Mouse (Mus musculus): Measurements from ENCODE around the gene Agfg2. TPM values are rescaled to one million over a fixed set of nuclear protein-coding genes. Genes with fewer than 3 reads are reported as not detected.
A peak's percentile ranks its signal among the peaks of the same experiment; 100 is the strongest.
"Not testable (repeated sequence)": the region's sequence is repeated elsewhere in the genome, so short reads cannot be mapped to it uniquely, and the experiment has no call there.

The Agfg2 gene
- 10.2 and 10.4 TPM in 2 replicates for polyA plus RNA-seq (2014; fragmentation: Nextera tagmentation; extraction: Ambion mirVana)

- under 1% methylated on average over 57 of the region's 62 CpGs for WGBS
- H3K4me2 ChIP-seq (ENCODE audit: low read depth, low read length), result peak within 1 kb of the TSS; percentile 95
- no peaks in the 10 kb centered on the region for H3K27me3 ChIP-seq (replicated peaks; ENCODE audit: control insufficient read depth, insufficient read depth, low read length)
- H3K4me1 ChIP-seq (ENCODE audit: control insufficient read depth, insufficient read depth, low read length), result peaks cover 10% of the 10 kb centered on the region
- H3K4me3 ChIP-seq (ENCODE audit: low read depth, low read length), result peak within 1 kb of the TSS; percentile 72
- ATAC-seq (ENCODE audit: low read depth) (peak; percentile 98), DNase-seq (ENCODE audit: low spot score) (peak; percentile 100)
- peak within 1 kb of the TSS; percentile 71 for H3K9ac ChIP-seq (ENCODE audit: low read depth, low read length)
- 0 out of 2 replicates have a peak, but pooled peaks cover 7% of the 10 kb centered on the region for H3K36me3 ChIP-seq (ENCODE audit: control insufficient read depth, insufficient read depth, low read length)
- no peaks in the 10 kb centered on the region for H3K9me3 ChIP-seq (ENCODE audit: control insufficient read depth, low read length)
- peak within 1 kb of the TSS; percentile 52; the same call in 1 of the 2 replicates for H3K27ac ChIP-seq (replicated peaks; ENCODE audit: low read depth, low read length)
These were observed at the start of gene Agfg2 for GRCm38 (mm10) chr5:137684294-137685123. Gene Agfg2, minus strand, starts transcription at chr5:137684726.

- ATAC-seq (ENCODE audit: low read depth), result peak; percentile 13; the same call in 1 of the 2 replicates
- DNase-seq (ENCODE audit: low spot score), result no peak
- Histone ChIP-seq H3K4me2 (ENCODE audit: low read depth, low read length) (no peak overlapping the region), H3K4me3 (ENCODE audit: low read depth, low read length) (no peak overlapping the region), H3K27me3 (replicated peaks; ENCODE audit: control insufficient read depth, insufficient read depth, low read length) (no peaks in the 10 kb centered on the region), H3K9ac (ENCODE audit: low read depth, low read length) (no peak overlapping the region), H3K27ac (replicated peaks; ENCODE audit: low read depth, low read length) (no peak overlapping the region), H3K9me3 (ENCODE audit: control insufficient read depth, low read length) (no peaks in the 10 kb centered on the region), H3K4me1 (ENCODE audit: control insufficient read depth, insufficient read depth, low read length) (no peaks in the 10 kb centered on the region), H3K36me3 (ENCODE audit: control insufficient read depth, insufficient read depth, low read length) (peaks cover 56% of the 10 kb centered on the region)
- WGBS, result 80% methylated on average over 12 of the region's 12 CpGs
These were observed 49.2 kb upstream of the Agfg2 start for GRCm38 (mm10) chr5:137733638-137734288.

- no peak for DNase-seq (ENCODE audit: low spot score)
- ATAC-seq (ENCODE audit: low read depth), result no peak
- Histone ChIP-seq H3K9ac (ENCODE audit: low read depth, low read length) (no peak overlapping the region), H3K4me1 (ENCODE audit: control insufficient read depth, insufficient read depth, low read length) (no peaks in the 10 kb centered on the region), H3K4me3 (ENCODE audit: low read depth, low read length) (no peak overlapping the region), H3K36me3 (ENCODE audit: control insufficient read depth, insufficient read depth, low read length) (0 out of 2 replicates have a peak, but pooled peaks cover 4% of the 10 kb centered on the region), H3K27ac (replicated peaks; ENCODE audit: low read depth, low read length) (no peak overlapping the region), H3K27me3 (replicated peaks; ENCODE audit: control insufficient read depth, insufficient read depth, low read length) (no peaks in the 10 kb centered on the region), H3K9me3 (ENCODE audit: control insufficient read depth, low read length) (no peaks in the 10 kb centered on the region), H3K4me2 (ENCODE audit: low read depth, low read length) (no peak overlapping the region)
- 69% methylated on average over 6 of the region's 6 CpGs for WGBS
These were observed 42.2 kb upstream of the Agfg2 start for GRCm38 (mm10) chr5:137726767-137727166.

GRCm38 (mm10) chr5:137723840-137724239 lies 39.3 kb upstream of the Agfg2 start:
- Histone ChIP-seq H3K27me3 (replicated peaks; ENCODE audit: control insufficient read depth, insufficient read depth, low read length) (no peaks in the 10 kb centered on the region), H3K36me3 (ENCODE audit: control insufficient read depth, insufficient read depth, low read length) (no peaks in the 10 kb centered on the region), H3K4me3 (ENCODE audit: low read depth, low read length) (no peak overlapping the region), H3K4me1 (ENCODE audit: control insufficient read depth, insufficient read depth, low read length) (no peaks in the 10 kb centered on the region), H3K9me3 (ENCODE audit: control insufficient read depth, low read length) (no peaks in the 10 kb centered on the region), H3K9ac (ENCODE audit: low read depth, low read length) (no peak overlapping the region), H3K27ac (replicated peaks; ENCODE audit: low read depth, low read length) (no peak overlapping the region), H3K4me2 (ENCODE audit: low read depth, low read length) (no peak overlapping the region)
- ATAC-seq (ENCODE audit: low read depth) (no peak), DNase-seq (ENCODE audit: low spot score) (no peak)
- 81% methylated on average over 5 of the region's 5 CpGs for WGBS

GRCm38 (mm10) chr5:137720558-137721164 lies 36.1 kb upstream of the Agfg2 start:
- ATAC-seq (ENCODE audit: low read depth) (peak; percentile 47; the same call in 1 of the 2 replicates), DNase-seq (ENCODE audit: low spot score) (peak; percentile 46)
- H3K36me3 ChIP-seq (ENCODE audit: control insufficient read depth, insufficient read depth, low read length); H3K27me3 ChIP-seq (replicated peaks; ENCODE audit: control insufficient read depth, insufficient read depth, low read length); H3K27ac ChIP-seq (replicated peaks; ENCODE audit: low read depth, low read length); H3K4me1 ChIP-seq (ENCODE audit: control insufficient read depth, insufficient read depth, low read length); H3K9ac ChIP-seq (ENCODE audit: low read depth, low read length); H3K4me3 ChIP-seq (ENCODE audit: low read depth, low read length); H3K9me3 ChIP-seq (ENCODE audit: control insufficient read depth, low read length): not testable (repeated sequence)
- 15% methylated on average over 9 of the region's 16 CpGs for WGBS
- H3K4me2 ChIP-seq (ENCODE audit: low read depth, low read length), result peak overlapping the region; percentile 40

- Histone ChIP-seq H3K4me1 (ENCODE audit: control insufficient read depth, insufficient read depth, low read length) (no peaks in the 10 kb centered on the region), H3K27me3 (replicated peaks; ENCODE audit: control insufficient read depth, insufficient read depth, low read length) (no peaks in the 10 kb centered on the region), H3K36me3 (ENCODE audit: control insufficient read depth, insufficient read depth, low read length) (no peaks in the 10 kb centered on the region), H3K4me2 (ENCODE audit: low read depth, low read length) (no peak overlapping the region), H3K4me3 (ENCODE audit: low read depth, low read length) (no peak overlapping the region), H3K27ac (replicated peaks; ENCODE audit: low read depth, low read length) (no peak overlapping the region), H3K9me3 (ENCODE audit: control insufficient read depth, low read length) (no peaks in the 10 kb centered on the region), H3K9ac (ENCODE audit: low read depth, low read length) (no peak overlapping the region)
- DNase-seq (ENCODE audit: low spot score) (no peak), ATAC-seq (ENCODE audit: low read depth) (no peak)
- WGBS, result 80% methylated on average over 6 of the region's 6 CpGs
These were observed 34.6 kb upstream of the Agfg2 start for GRCm38 (mm10) chr5:137719088-137719487.

GRCm38 (mm10) chr5:137718020-137718790 lies 33.7 kb upstream of the Agfg2 start:
- Histone ChIP-seq H3K27me3 (replicated peaks; ENCODE audit: control insufficient read depth, insufficient read depth, low read length) (no peaks in the 10 kb centered on the region), H3K9ac (ENCODE audit: low read depth, low read length) (no peak overlapping the region), H3K36me3 (ENCODE audit: control insufficient read depth, insufficient read depth, low read length) (no peaks in the 10 kb centered on the region), H3K4me2 (ENCODE audit: low read depth, low read length) (no peak overlapping the region), H3K4me3 (ENCODE audit: low read depth, low read length) (no peak overlapping the region), H3K9me3 (ENCODE audit: control insufficient read depth, low read length) (no peaks in the 10 kb centered on the region), H3K4me1 (ENCODE audit: control insufficient read depth, insufficient read depth, low read length) (no peaks in the 10 kb centered on the region), H3K27ac (replicated peaks; ENCODE audit: low read depth, low read length) (no peak overlapping the region)
- ATAC-seq (ENCODE audit: low read depth) (no peak), DNase-seq (ENCODE audit: low spot score) (no peak)
- 59% methylated on average over 8 of the region's 8 CpGs for WGBS

- no peak for ATAC-seq (ENCODE audit: low read depth)
- 53% methylated on average over 8 of the region's 8 CpGs for WGBS
These were observed 31.2 kb upstream of the Agfg2 start for GRCm38 (mm10) chr5:137715685-137716084.

More at GRCm38 (mm10) chr5:137715685-137716084, 31.2 kb upstream of the Agfg2 start:
- Histone ChIP-seq H3K9ac (ENCODE audit: low read depth, low read length) (no peak overlapping the region), H3K9me3 (ENCODE audit: control insufficient read depth, low read length) (no peaks in the 10 kb centered on the region), H3K4me2 (ENCODE audit: low read depth, low read length) (no peak overlapping the region), H3K4me3 (ENCODE audit: low read depth, low read length) (no peak overlapping the region), H3K27ac (replicated peaks; ENCODE audit: low read depth, low read length) (no peak overlapping the region), H3K36me3 (ENCODE audit: control insufficient read depth, insufficient read depth, low read length) (no peaks in the 10 kb centered on the region), H3K4me1 (ENCODE audit: control insufficient read depth, insufficient read depth, low read length) (no peaks in the 10 kb centered on the region), H3K27me3 (replicated peaks; ENCODE audit: control insufficient read depth, insufficient read depth, low read length) (no peaks in the 10 kb centered on the region)
- no peak for DNase-seq (ENCODE audit: low spot score)

Measured in embryonic facial prominence, embryonic 14.5 days (tissue).